Mouse (Mus musculus) intestine, embryonic 16.5 days (tissue): Measurements from ENCODE around the gene Ldhd. TPM values are rescaled to one million over a fixed set of nuclear protein-coding genes. Genes with fewer than 3 reads are reported as not detected.
A peak's percentile ranks its signal among the peaks of the same experiment; 100 is the strongest.

Experiments
- ATAC-seq: fragments of 200-750 bp; cut with Nextera tagmentation; 2 replicates; pipeline ENCODE4 v1.8.0; 2017; ENCODE audit warnings: moderate TSS enrichment, moderate library complexity
- H3K27ac ChIP-seq: fragments of 300-500 bp; sonication (generic); 2 replicates; pipeline ENCODE4 v1.5.1; 2014; ENCODE audit warnings: mild to moderate bottlenecking, low read length
- H3K27me3 ChIP-seq: fragments of 300-500 bp; sonication (generic); replicated peaks from 2 replicates; pipeline ENCODE4 v1.6.1; 2014; ENCODE audit warnings: low read length, control low read depth, mixed read lengths; ENCODE audit not compliant: control insufficient read depth, insufficient read depth
- H3K36me3 ChIP-seq: fragments of 300-500 bp; sonication (generic); 2 replicates; pipeline ENCODE4 v1.6.1; 2014; ENCODE audit warnings: low read length, control low read depth; ENCODE audit not compliant: control insufficient read depth, insufficient read depth
- H3K4me1 ChIP-seq: fragments of 300-500 bp; sonication (generic); 2 replicates; pipeline ENCODE4 v1.6.1; 2014; ENCODE audit warnings: low read length, control low read depth, mixed read lengths; ENCODE audit not compliant: control insufficient read depth, insufficient read depth
- H3K4me2 ChIP-seq: fragments of 300-500 bp; sonication (generic); 2 replicates; pipeline ENCODE4 v1.6.1; 2014; ENCODE audit warnings: low read depth, low read length, control low read depth
- H3K4me3 ChIP-seq: fragments of 300-500 bp; sonication (generic); 2 replicates; pipeline ENCODE4 v1.5.1; 2014; ENCODE audit warnings: mild to moderate bottlenecking, low read length
- H3K9ac ChIP-seq: fragments of 300-500 bp; sonication (generic); 2 replicates; pipeline ENCODE4 v1.6.1; 2014; ENCODE audit warnings: low read depth, low read length
- H3K9me3 ChIP-seq: fragments of 300-500 bp; sonication (generic); 2 replicates; pipeline ENCODE4 v1.6.1; 2016; ENCODE audit warnings: low read length, control low read depth; ENCODE audit not compliant: control insufficient read depth
- WGBS: fragments of 180-500 bp; shearing (Covaris S2); extraction: QIAGEN DNeasy Blood & Tissue Kit; methylation state at CpG from one replicate; pipeline ENCODE4 v1.1.7; 2014; 5-methylcytosine and 5-hydroxymethylcytosine counted together
- polyA plus RNA-seq: library from polyadenylated mRNA; unstranded; fragments of >200 nt; fragmentation: Nextera tagmentation; extraction: Ambion mirVana; gene quantifications from 2 replicates; pipeline ENCODE4 v1.2.1, GENCODE M21; 2015

Ldhd gene
- polyA plus RNA-seq, 1 experiment from 2014 or later = 2.7 TPM

DNA sequence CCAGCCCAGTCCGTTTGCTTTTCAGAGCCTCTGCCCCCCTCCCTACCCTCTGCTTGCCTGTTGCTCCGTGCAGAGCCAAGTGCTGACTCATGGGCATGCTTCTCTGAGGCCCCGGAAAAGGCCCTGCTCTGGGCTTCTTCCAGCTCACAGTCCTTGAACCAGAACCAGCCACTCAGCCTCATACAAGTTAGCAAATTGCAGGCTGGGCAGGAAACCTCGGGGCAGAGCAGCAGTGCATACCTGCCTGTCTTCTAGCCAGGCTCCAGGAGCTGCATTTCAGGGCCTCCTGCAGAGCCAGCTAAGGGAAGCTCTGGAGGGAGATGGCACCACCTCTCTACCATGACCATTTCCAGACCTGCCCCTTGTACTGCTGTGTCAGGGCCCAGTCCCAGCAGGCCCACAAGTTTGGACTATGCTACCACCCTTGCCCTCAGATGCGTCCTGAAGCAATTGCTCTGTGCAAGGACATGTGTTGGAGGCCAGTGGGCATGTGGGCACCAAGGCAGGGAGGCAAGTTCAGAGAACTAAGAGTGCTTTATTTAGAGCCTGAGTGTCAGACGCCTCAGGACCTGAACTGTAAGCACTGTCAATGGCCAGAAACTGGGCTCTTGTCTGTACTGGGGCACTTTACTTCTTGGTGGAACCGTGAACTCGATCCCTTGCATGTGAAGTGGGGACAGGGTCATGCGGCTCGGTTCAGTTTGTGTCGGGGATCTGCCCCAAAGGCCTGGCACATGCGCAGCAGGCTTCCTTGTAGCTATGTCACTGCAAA lies 5.9 kb downstream of the Ldhd start:
- Histone ChIP-seq H3K9me3 (no peaks in the 10 kb centered on the region), H3K4me2 (no peak overlapping the region), H3K36me3 (no peaks in the 10 kb centered on the region), H3K27ac (peak overlapping the region; percentile 23; the same call in 1 of the 2 replicates), H3K27me3 (no peaks in the 10 kb centered on the region), H3K9ac (no peak overlapping the region), H3K4me3 (no peak overlapping the region), H3K4me1 (peaks cover 19% of the 10 kb centered on the region)
- WGBS = 78% methylated on average over 12 of the region's 12 CpGs
- no peak; the same call in 1 of the 2 replicates for ATAC-seq

DNA sequence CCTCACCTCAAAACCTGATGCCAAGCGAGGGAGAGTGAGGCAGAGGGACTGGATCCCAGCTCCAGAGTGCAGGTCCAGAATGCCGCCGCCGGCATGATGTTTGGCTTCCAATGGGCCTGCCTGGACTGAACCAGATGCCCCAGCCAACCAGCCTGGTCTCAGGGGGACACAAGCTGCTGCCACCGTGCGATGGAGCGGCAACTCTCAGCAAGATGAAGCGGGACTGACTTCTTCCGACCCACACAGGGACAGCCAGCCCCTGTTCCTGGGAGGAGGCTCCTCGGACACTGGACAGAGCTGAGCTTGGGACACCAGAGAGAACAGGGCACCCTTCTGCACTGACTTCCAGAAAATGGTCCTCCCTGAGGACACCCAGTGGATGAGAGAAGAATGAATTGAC lies 7.6 kb downstream of the Ldhd start:
- Histone ChIP-seq H3K27ac (no peak overlapping the region), H3K4me2 (no peak overlapping the region), H3K4me1 (peaks cover 22% of the 10 kb centered on the region), H3K36me3 (no peaks in the 10 kb centered on the region), H3K27me3 (no peaks in the 10 kb centered on the region), H3K9ac (no peak overlapping the region), H3K4me3 (no peak overlapping the region), H3K9me3 (no peaks in the 10 kb centered on the region)
- 89% methylated on average over 10 of the region's 10 CpGs for WGBS
- ATAC-seq = no peak

DNA sequence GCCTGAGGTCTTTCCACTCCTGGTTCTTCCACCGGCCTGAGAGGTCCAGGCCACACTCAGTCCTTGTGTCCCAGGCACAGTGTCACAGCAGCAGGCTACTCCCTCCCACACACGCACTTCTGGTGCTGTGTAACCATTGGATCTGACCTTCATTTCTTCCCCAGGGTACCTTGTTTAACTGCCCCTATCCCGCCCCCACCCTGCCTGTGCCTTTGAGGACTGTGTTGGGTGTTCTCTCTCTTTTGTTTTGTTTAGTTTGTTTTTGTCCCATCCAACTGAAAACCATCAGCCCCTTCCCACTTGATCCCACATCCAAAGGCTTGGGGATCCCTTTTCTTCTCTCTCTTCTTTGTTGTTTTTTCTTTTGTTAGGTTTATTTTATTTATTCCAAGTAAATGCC lies 8.1 kb downstream of the Ldhd start:
- no peaks in the 10 kb centered on the region for H3K27me3 ChIP-seq
- H3K4me3 ChIP-seq = no peak overlapping the region
- WGBS = 85% methylated on average over 3 of the region's 3 CpGs
- no peak for ATAC-seq
- no peak overlapping the region for H3K4me2 ChIP-seq
- no peak overlapping the region for H3K9ac ChIP-seq
- no peaks in the 10 kb centered on the region for H3K9me3 ChIP-seq
- no peaks in the 10 kb centered on the region for H3K36me3 ChIP-seq
- H3K27ac ChIP-seq = peak overlapping the region; percentile 54; the same call in 1 of the 2 replicates
- H3K4me1 ChIP-seq = peaks cover 22% of the 10 kb centered on the region

DNA sequence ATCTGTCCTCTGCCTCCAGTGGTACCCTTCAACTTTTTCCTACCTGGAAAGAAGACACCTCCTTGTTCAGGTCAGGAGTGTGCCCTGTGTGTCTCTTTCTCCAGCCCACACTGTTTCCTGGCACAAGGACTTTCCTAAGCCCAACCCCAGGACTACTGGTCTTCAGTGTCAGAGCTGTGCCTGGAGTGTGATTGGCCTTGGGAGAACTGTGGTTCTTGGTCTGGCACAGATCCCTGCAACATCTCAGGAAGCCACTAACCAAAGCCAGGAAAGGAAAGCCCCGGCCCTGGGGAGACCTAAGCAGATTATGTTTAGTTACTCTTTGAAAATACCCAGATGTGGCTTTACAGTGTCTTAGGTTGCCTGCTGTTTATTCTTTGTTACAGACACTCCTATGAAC lies 10.2 kb downstream of the Ldhd start:
- no peak overlapping the region for H3K27ac ChIP-seq
- no peak overlapping the region for H3K9ac ChIP-seq
- H3K4me3 ChIP-seq = no peak overlapping the region
- no peaks in the 10 kb centered on the region for H3K9me3 ChIP-seq
- H3K27me3 ChIP-seq = no peaks in the 10 kb centered on the region
- 56% methylated on average over 1 of the region's 1 CpGs for WGBS
- no peaks in the 10 kb centered on the region for H3K36me3 ChIP-seq
- H3K4me1 ChIP-seq = peaks cover 18% of the 10 kb centered on the region
- ATAC-seq = no peak
- H3K4me2 ChIP-seq = no peak overlapping the region

DNA sequence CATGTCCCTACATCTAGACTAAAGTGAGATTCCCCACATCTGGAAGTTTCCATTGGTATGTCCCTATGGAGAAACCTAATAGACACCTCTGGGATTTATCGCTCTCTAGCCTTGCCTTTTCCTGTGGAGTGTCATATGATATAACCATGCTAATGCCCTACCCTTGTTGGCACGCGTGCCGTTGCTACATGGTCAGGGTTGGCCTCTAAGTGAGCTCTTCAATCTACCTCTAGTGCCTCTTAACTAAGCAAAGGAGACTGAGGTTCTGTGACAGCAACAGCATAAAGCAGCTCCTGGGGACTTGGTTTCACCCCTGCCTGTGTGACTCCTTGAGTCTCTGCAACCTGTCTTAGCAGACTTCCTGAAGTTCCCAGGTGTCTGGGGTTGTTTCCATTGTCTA lies 11.9 kb downstream of the Ldhd start:
- no peak overlapping the region for H3K4me3 ChIP-seq
- no peaks in the 10 kb centered on the region for H3K27me3 ChIP-seq
- H3K4me1 ChIP-seq = peaks cover 13% of the 10 kb centered on the region
- H3K27ac ChIP-seq = no peak overlapping the region
- H3K9ac ChIP-seq = no peak overlapping the region
- no peaks in the 10 kb centered on the region for H3K36me3 ChIP-seq
- WGBS = 94% methylated on average over 4 of the region's 4 CpGs
- no peaks in the 10 kb centered on the region for H3K9me3 ChIP-seq
- no peak overlapping the region for H3K4me2 ChIP-seq
- ATAC-seq = no peak

DNA sequence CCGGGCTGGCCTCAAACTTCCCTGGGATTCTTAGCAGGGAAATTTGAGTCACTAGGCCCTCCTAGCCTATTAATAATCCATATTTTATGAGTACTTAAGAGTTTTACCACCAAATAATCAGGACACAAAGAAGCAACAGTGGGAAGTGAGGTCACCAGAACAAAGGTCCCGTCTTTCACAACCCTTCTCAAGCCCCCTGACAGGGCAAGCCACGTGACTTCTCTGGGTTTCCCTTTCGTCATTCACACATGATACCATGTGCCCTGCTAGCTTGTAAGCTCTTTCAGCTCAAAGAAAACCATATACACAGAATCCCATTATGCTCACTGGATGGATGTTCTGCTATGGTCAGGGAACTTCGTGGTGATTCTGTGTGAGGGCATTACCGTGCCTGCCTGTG lies 12.4 kb downstream of the Ldhd start:
- no peak overlapping the region for H3K4me3 ChIP-seq
- no peak overlapping the region for H3K27ac ChIP-seq
- no peaks in the 10 kb centered on the region for H3K9me3 ChIP-seq
- no peaks in the 10 kb centered on the region for H3K36me3 ChIP-seq
- 66% methylated on average over 6 of the region's 6 CpGs for WGBS
- peaks cover 13% of the 10 kb centered on the region for H3K4me1 ChIP-seq
- 0 out of 2 replicates have a peak, but pooled peaks have one; percentile 20 for ATAC-seq
- H3K4me2 ChIP-seq = no peak overlapping the region
- no peak overlapping the region for H3K9ac ChIP-seq
- H3K27me3 ChIP-seq = no peaks in the 10 kb centered on the region

DNA sequence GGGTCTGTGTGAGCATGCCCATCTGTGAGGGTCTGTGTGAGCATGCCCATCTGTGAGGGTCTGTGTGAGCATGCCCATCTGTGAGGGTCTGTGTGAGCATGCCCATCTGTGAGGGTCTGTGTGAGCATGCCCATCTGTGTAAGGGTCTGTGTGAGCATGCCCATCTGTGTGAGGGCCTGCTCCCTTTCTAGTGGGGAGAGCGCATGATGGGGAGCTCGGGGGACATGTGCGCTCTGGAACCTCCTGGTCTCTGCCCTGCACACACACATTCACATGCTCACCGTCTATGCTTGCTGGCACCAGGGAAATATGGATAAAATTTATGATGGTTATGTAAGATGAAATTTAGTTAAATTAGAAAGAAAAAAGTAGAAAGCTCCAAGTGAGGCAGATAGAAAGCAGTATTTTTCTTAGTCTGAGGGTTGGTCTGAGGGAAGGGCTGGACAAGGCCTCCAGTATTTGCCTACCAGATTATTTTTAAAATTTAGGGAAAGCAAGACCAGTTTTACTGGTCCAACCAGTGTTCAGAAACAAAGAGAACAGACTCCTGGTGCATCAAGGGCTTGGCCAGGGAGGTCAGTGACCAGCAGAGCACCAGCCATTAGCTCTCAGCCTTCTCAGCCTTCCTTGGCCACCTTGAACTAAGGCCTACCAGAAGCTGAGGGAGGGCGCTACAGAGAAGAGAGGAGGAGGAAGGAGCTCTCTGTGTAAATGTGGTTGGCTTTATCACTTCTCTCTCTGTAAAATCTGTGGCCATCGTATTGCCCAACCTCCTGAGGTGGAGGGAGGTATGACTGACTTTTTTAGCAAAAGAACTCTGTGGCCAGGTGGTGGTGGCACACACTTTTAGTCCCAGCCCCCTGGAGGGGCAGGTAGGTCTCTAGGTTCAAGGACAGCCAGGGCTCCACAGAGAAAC lies 15.1 kb downstream of the Ldhd start:
- ATAC-seq = peak; percentile 29; the same call in 1 of the 2 replicates
- Histone ChIP-seq H3K27ac (no peak overlapping the region; the same call in 1 of the 2 replicates), H3K4me2 (no peak overlapping the region)

DNA sequence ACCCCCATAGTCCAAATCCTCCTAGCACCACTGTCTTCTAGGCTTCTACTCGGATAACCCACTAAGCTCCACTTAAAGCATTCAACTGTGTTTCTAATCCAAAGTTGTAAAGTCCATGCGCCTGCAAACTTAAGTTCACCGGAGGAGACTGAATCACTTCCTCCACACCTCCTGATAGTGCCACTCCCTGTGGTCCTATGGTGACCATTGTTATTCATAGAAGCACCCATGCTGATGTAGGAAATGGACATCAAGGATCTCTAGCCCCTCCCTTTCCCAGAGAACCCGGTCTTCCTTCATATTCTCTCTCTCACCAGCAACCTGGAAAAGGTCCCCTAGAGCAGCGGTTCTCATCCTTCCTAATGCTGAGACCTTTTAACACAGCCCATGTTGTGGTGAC lies 17.0 kb downstream of the Ldhd start:
- ATAC-seq = peak; percentile 53; the same call in 1 of the 2 replicates
- Histone ChIP-seq H3K9ac (no peak overlapping the region), H3K4me3 (no peak overlapping the region), H3K4me1 (peaks cover 3% of the 10 kb centered on the region; the same call in 1 of the 2 replicates), H3K27ac (no peak overlapping the region), H3K27me3 (no peaks in the 10 kb centered on the region), H3K4me2 (no peak overlapping the region), H3K36me3 (no peaks in the 10 kb centered on the region), H3K9me3 (no peaks in the 10 kb centered on the region)
- 62% methylated on average over 5 of the region's 5 CpGs for WGBS

More for the DNA sequence above, 15.1 kb downstream of the Ldhd start:
- Histone ChIP-seq H3K9me3 (no peaks in the 10 kb centered on the region), H3K4me3 (no peak overlapping the region), H3K4me1 (peaks cover 9% of the 10 kb centered on the region), H3K27me3 (no peaks in the 10 kb centered on the region), H3K9ac (no peak overlapping the region), H3K36me3 (no peaks in the 10 kb centered on the region)
- WGBS = 78% methylated on average over 6 of the region's 6 CpGs

DNA sequence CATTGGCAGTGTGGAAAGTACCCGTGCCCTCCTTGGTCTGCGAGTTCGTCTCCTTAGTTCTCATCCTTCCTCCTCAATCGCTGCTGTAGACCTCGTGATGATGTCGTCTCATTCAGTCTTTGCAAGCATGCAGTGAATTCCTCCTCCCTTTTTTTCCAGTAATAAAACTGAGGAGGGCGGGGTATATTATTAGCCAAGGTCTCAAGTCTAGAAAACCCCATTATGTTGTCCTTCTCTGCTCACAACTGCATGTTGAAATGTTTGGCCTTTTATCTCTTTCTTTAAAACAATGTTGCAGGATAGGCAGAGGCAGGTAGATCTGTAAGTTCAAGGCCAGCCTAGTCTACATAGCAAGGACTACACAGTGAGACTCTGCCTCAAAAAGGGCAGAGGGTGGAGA lies 22.8 kb downstream of the Ldhd start:
- ATAC-seq = peak; percentile 70
- Histone ChIP-seq H3K4me1 (peaks cover 9% of the 10 kb centered on the region), H3K36me3 (no peaks in the 10 kb centered on the region), H3K27me3 (no peaks in the 10 kb centered on the region), H3K4me3 (no peak overlapping the region), H3K27ac (peak overlapping the region; percentile 31; the same call in 1 of the 2 replicates), H3K9ac (no peak overlapping the region), H3K4me2 (no peak overlapping the region), H3K9me3 (no peaks in the 10 kb centered on the region)
- 66% methylated on average over 7 of the region's 7 CpGs for WGBS
